Mouse (Mus musculus) olfactory bulb, adult 2 months (tissue): ENCODE results near the gene Plcb4.

Experiments used
- CTCF ChIP-seq: fragments of 200-500 bp; IDR thresholded peaks from 2 replicates; pipeline ENCODE4 v1.5.1; 2012; ENCODE audit warnings: low read depth, mild to moderate bottlenecking, low read length, moderate library complexity; ENCODE audit not compliant: insufficient read depth
- POLR2A ChIP-seq: fragments of 200-500 bp; IDR thresholded peaks from 2 replicates; pipeline ENCODE4 v1.6.1; 2012; ENCODE audit warnings: mild to moderate bottlenecking, low read depth, low read length, moderate library complexity; ENCODE audit not compliant: insufficient read depth

- no peak for TF ChIP-seq CTCF
- no peak for TF ChIP-seq POLR2A
Measured at GRCm38 (mm10) chr2:135824757-135825156, 165.9 kb downstream of the Plcb4 start.
